ENCODE assay signal across 23 mouse cellular contexts in the genomic region with DNA sequence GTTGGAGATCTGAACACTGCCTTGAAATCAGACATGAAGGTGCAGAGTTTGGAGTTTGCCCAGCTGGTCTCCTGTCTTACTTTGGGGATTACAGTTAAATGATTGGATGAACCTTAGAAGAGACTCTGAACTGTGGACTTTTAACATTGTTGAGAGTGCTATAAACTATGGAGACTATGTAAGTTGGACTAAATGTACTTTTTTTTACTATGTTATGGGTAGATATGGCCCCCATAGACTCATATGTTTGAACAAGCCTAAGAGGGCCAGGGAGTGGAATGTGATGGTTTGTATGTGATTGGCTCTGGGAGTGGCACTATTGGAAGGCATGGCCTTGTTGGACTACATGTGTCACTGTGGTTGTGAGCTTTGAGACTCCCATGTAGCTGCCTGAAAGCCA. TPM values are rescaled to one million over a fixed set of nuclear protein-coding genes. Genes with fewer than 3 reads are reported as not detected.
"Had no signal": no experiment of that assay in that cellular context is flagged by ENCODE, and none has a peak within 500 bp of the region (broad histone marks: within the 10 kb centered on the region; RNA-seq: fewer than 3 reads in every experiment).

No protein-coding gene starts in this region.

- H3K27ac ChIP-seq: midbrain, embryonic 10.5 days; midbrain, embryonic 12.5 days; neural tube, embryonic 13.5 days; neural tube, embryonic 15.5 days had no signal

- H3K27me3 ChIP-seq: midbrain, embryonic 12.5 days; neural tube, embryonic 13.5 days; neural tube, embryonic 15.5 days had no signal

- ATAC-seq: midbrain, embryonic 16.5 days had no signal

- H3K4me1 ChIP-seq: midbrain, embryonic 10.5 days; midbrain, embryonic 12.5 days; neural tube, embryonic 13.5 days; neural tube, embryonic 15.5 days had no signal

- DNase-seq: lung, adult 18-20 months; lung, embryonic 14.5 days; lung, postnatal 10 days; lung, postnatal 4 days; midbrain, embryonic 14.5 days; retina, postnatal 1 day; right cerebral cortex, adult 18-20 months; right cerebral cortex, postnatal 25 days; right cerebral cortex, postnatal 4 days; spleen, adult 18-20 months; thymus, adult 18-20 months; thymus, postnatal 14 days; thymus, postnatal 36 days had no signal

- H3K9ac ChIP-seq: lung, embryonic 14.5 days; midbrain, embryonic 12.5 days; neural tube, embryonic 13.5 days; neural tube, embryonic 15.5 days had no signal

- H3K4me3 ChIP-seq: midbrain, embryonic 10.5 days; midbrain, embryonic 12.5 days; myocyte; neural tube, embryonic 13.5 days; neural tube, embryonic 15.5 days had no signal

- H3K4me2 ChIP-seq: lung, embryonic 14.5 days; midbrain, embryonic 12.5 days; neural tube, embryonic 13.5 days; neural tube, embryonic 15.5 days had no signal

- H3K9me3 ChIP-seq: midbrain, embryonic 10.5 days; neural tube, embryonic 13.5 days; neural tube, embryonic 15.5 days had no signal

- H3K36me3 ChIP-seq: midbrain, embryonic 10.5 days; midbrain, embryonic 12.5 days; neural tube, embryonic 13.5 days; neural tube, embryonic 15.5 days had no signal

RNA-seq across cellular contexts. Expression of gene Tmem92, which starts 53.8 kb away (rescaled TPM):
- polyA plus RNA-seq: lung, embryonic 14.5 days; lung, embryonic 16.5 days; midbrain, embryonic 10.5 days; midbrain, embryonic 12.5 days; midbrain, embryonic 14.5 days; midbrain, embryonic 16.5 days; myocyte; neural tube, embryonic 11.5 days; neural tube, embryonic 13.5 days; neural tube, embryonic 15.5 days; stomach, embryonic 14.5 days; stomach, embryonic 16.5 days had no signal
